Comparison of ENCODE assay signal across 24 mouse cellular contexts in the genomic region with DNA sequence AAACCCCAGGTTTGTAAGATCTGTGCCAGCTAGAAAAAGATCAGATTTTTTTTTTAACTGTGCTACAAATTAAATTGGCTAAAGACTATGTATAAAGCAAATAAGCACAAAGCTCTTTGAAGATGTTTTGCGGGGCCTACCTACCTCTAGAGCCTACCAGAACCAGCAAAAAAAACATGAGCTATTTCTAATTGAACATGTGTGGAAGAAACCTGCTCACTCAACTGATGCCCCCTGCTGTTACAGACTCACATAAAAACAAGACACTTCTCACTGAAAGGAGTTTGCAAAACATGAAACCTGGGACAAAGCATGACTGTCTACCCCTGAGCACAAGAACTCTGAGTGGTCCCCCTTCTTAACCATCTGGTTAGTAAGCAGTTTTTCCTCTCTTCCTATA. TPM values are rescaled to one million over a fixed set of nuclear protein-coding genes. Genes with fewer than 3 reads are reported as not detected.
DNase-seq lines count a peak whose midpoint lies in the region; ATAC-seq and TF ChIP-seq lines count a peak whose summit lies in the region.
"Had no signal": no experiment of that assay in that cellular context is flagged by ENCODE, and none has a peak within 500 bp of the region (broad histone marks: within the 10 kb centered on the region; RNA-seq: fewer than 3 reads in every experiment).

No protein-coding gene starts in this region.

- H3K27ac ChIP-seq in layer of hippocampus, adult 2 months: peak overlapping the region; percentile 48; the same call in 1 of the 2 replicates
- H3K27ac ChIP-seq in CH12.LX (ENCODE audit: insufficient read depth, low read depth): no peak overlapping the region
- H3K27ac ChIP-seq in limb, embryonic 12.5 days: peak overlapping the region; percentile 89
- no peak overlapping the region for H3K27ac ChIP-seq in midbrain, embryonic 10.5 days (replicated peaks)
- H3K27ac ChIP-seq: embryonic facial prominence, embryonic 15.5 days; forebrain, embryonic 13.5 days; heart, embryonic 13.5 days; hindbrain, embryonic 12.5 days; lung, embryonic 15.5 days; midbrain, embryonic 12.5 days; neural tube, embryonic 15.5 days had no signal

- peak; percentile 20 for DNase-seq in embryo, embryonic 11 days
- DNase-seq in embryo, embryonic 9.5 days (ENCODE audit: extremely low spot score): no peak
- DNase-seq in layer of hippocampus, adult 2 months (ENCODE audit: low spot score in 2 of 2): no peak
- no peak for DNase-seq in layer of hippocampus, postnatal 25 days (ENCODE audit: extremely low spot score in 1 of 2, low spot score in 1 of 2)
- DNase-seq in CH12.LX (ENCODE audit: extremely low read depth): peak; percentile 20
- DNase-seq in right cerebral cortex, adult 18-20 months: no peak
- DNase-seq in midbrain, embryonic 10.5 days (ENCODE audit: low spot score): no peak
- DNase-seq: B cell, adult 2 months; cerebellum, postnatal 14 days; gastrocnemius, postnatal 10 days; kidney, postnatal 10 days; thymus, postnatal 14 days had no signal

- ATAC-seq in limb, embryonic 12.5 days (ENCODE audit: insufficient number of reproducible peaks, insufficient read depth, low FRiP score, low TSS enrichment, low read depth): 0 out of 2 replicates have a peak, but pooled peaks have one; percentile 12
- ATAC-seq: forebrain, embryonic 13.5 days; Patski had no signal

- H3K27me3 ChIP-seq in CH12.LX (replicated peaks): no peaks in the 10 kb centered on the region
- H3K27me3 ChIP-seq in limb, embryonic 12.5 days: no peaks in the 10 kb centered on the region
- H3K27me3 ChIP-seq in midbrain, embryonic 10.5 days (ENCODE audit: low read depth, poor library complexity, severe bottlenecking): no peaks in the 10 kb centered on the region
- H3K27me3 ChIP-seq: embryonic facial prominence, embryonic 15.5 days; forebrain, embryonic 13.5 days; heart, embryonic 13.5 days; hindbrain, embryonic 12.5 days; lung, embryonic 15.5 days; midbrain, embryonic 12.5 days; neural tube, embryonic 15.5 days; Patski had no signal

- no peak for TF ChIP-seq EP300 in CH12.LX (IDR thresholded peaks at IDR 0.05; ENCODE audit: low read length)

- 45% methylated on average over 1 of the region's 1 CpGs for WGBS in limb, embryonic 12.5 days
- 91% methylated on average over 1 of the region's 1 CpGs for WGBS in midbrain, embryonic 10.5 days

- TF ChIP-seq RAD21 in CH12.LX (IDR thresholded peaks at IDR 0.05; ENCODE audit: low read depth, low read length): peak; percentile 6; the same call in 1 of the 2 replicates

- peak; percentile 66 for TF ChIP-seq CTCF in layer of hippocampus, adult 2 months (conservative IDR thresholded peaks at IDR 0.05)
- peak in 1 of 2 experiments; percentile 63; a peak in 2 of 4 replicates for TF ChIP-seq CTCF in CH12.LX (conservative IDR thresholded peaks at IDR 0.05 in 1 of 2, IDR thresholded peaks at IDR 0.05 in 1 of 2; ENCODE audit: low read depth in 2 of 2, low read length in 2 of 2)

- H3K4me3 ChIP-seq in layer of hippocampus, adult 2 months: no peak overlapping the region
- H3K4me3 ChIP-seq in CH12.LX (replicated peaks in 1 of 3; ENCODE audit: low read depth in 2 of 3, low read length in 2 of 3, poor library complexity in 1 of 3): no peak overlapping the region
- H3K4me3 ChIP-seq in limb, embryonic 12.5 days (replicated peaks): no peak overlapping the region
- no peak overlapping the region for H3K4me3 ChIP-seq in midbrain, embryonic 10.5 days
- H3K4me3 ChIP-seq: embryonic facial prominence, embryonic 15.5 days; forebrain, embryonic 13.5 days; heart, embryonic 13.5 days; hindbrain, embryonic 12.5 days; lung, embryonic 15.5 days; midbrain, embryonic 12.5 days; neural tube, embryonic 15.5 days had no signal

- H3K9ac ChIP-seq in CH12.LX (ENCODE audit: insufficient read depth, low read depth): peak overlapping the region; percentile 4; the same call in 1 of the 2 replicates
- no peak overlapping the region for H3K9ac ChIP-seq in limb, embryonic 12.5 days (replicated peaks)
- H3K9ac ChIP-seq: embryonic facial prominence, embryonic 15.5 days; forebrain, embryonic 13.5 days; heart, embryonic 13.5 days; hindbrain, embryonic 12.5 days; lung, embryonic 15.5 days; midbrain, embryonic 12.5 days; neural tube, embryonic 15.5 days had no signal

- H3K36me3 ChIP-seq in CH12.LX (replicated peaks in 1 of 2; ENCODE audit: control insufficient read depth in 1 of 2, insufficient read depth in 1 of 2, low read length in 1 of 2): no peaks in the 10 kb centered on the region
- H3K36me3 ChIP-seq in limb, embryonic 12.5 days: no peaks in the 10 kb centered on the region
- H3K36me3 ChIP-seq in midbrain, embryonic 10.5 days: no peaks in the 10 kb centered on the region
- H3K36me3 ChIP-seq: embryonic facial prominence, embryonic 15.5 days; heart, embryonic 13.5 days; hindbrain, embryonic 12.5 days; lung, embryonic 15.5 days; midbrain, embryonic 12.5 days; neural tube, embryonic 15.5 days had no signal

- in situ Hi-C loops in CH12.LX (cut with MboI; ENCODE audit: low pct_ligation_motif_present, low pct_unique_long_range_greater_than_20kb, low sequenced_read_pairs): no loop called here

- no peak for TF ChIP-seq POLR2A in CH12.LX (IDR thresholded peaks at IDR 0.05; ENCODE audit: low read depth, low read length)

- no peaks in the 10 kb centered on the region for H3K79me2 ChIP-seq in CH12.LX (replicated peaks; ENCODE audit: control insufficient read depth, extremely low read depth, insufficient read depth, poor library complexity, severe bottlenecking)

- dilution Hi-C loops in CH12.LX (cut with MboI; ENCODE audit: extremely low pct_ligation_motif_present, extremely low pct_unique_long_range_greater_than_20kb, low sequenced_read_pairs): no loop called here

- H3K4me2 ChIP-seq in CH12.LX (ENCODE audit: insufficient read depth, low read depth, poor library complexity, severe bottlenecking): no peak overlapping the region
- H3K4me2 ChIP-seq in limb, embryonic 12.5 days: no peak overlapping the region
- H3K4me2 ChIP-seq: embryonic facial prominence, embryonic 15.5 days; forebrain, embryonic 13.5 days; heart, embryonic 13.5 days; hindbrain, embryonic 12.5 days; lung, embryonic 15.5 days; midbrain, embryonic 12.5 days; neural tube, embryonic 15.5 days had no signal

- peaks cover 5 to 21% of the 10 kb centered on the region in 2 experiments; a peak in 3 of 4 replicates for H3K4me1 ChIP-seq in CH12.LX (ENCODE audit: control insufficient read depth in 1 of 2, insufficient read depth in 2 of 2)
- H3K4me1 ChIP-seq in limb, embryonic 12.5 days (replicated peaks): peaks cover 15% of the 10 kb centered on the region; the same call in 1 of the 2 replicates
- H3K4me1 ChIP-seq in midbrain, embryonic 10.5 days: peaks cover 8% of the 10 kb centered on the region
- H3K4me1 ChIP-seq: midbrain, embryonic 12.5 days had no signal

- H3K9me3 ChIP-seq in CH12.LX (replicated peaks; ENCODE audit: low read length): no peaks in the 10 kb centered on the region
- H3K9me3 ChIP-seq in limb, embryonic 12.5 days: no peaks in the 10 kb centered on the region
- H3K9me3 ChIP-seq in midbrain, embryonic 10.5 days (replicated peaks): no peaks in the 10 kb centered on the region
- H3K9me3 ChIP-seq: embryonic facial prominence, embryonic 15.5 days; forebrain, embryonic 13.5 days; heart, embryonic 13.5 days; hindbrain, embryonic 12.5 days; lung, embryonic 15.5 days; midbrain, embryonic 12.5 days; neural tube, embryonic 15.5 days had no signal

TF ChIP-seq in CH12.LX, 34 proteins besides CTCF, POLR2A, EP300 and RAD21:
- TF ChIP-seq ELF1 (IDR thresholded peaks at IDR 0.05; ENCODE audit: low read depth, low read length): 0 out of 2 replicates have a peak, but pooled peaks have one; percentile 8
- no peak for TF ChIP-seq NRF1 (IDR thresholded peaks at IDR 0.05; ENCODE audit: low read depth, low read length)
- peak; percentile 54 for TF ChIP-seq SMC3 (IDR thresholded peaks at IDR 0.05; ENCODE audit: low read depth, low read length)
- 0 out of 2 replicates have a peak, but pooled peaks have one; percentile 13 for TF ChIP-seq IRF4 (IDR thresholded peaks at IDR 0.05; ENCODE audit: low read depth, low read length)
- no peak for TF ChIP-seq MXI1 (IDR thresholded peaks at IDR 0.05; ENCODE audit: low read depth, low read length)
- TF ChIP-seq ZNF384 (IDR thresholded peaks at IDR 0.05; ENCODE audit: low read depth, low read length): peak; percentile 76

RNA-seq across cellular contexts. Expression of gene Wrnip1, which starts 4.8 kb away (rescaled TPM):
- 10 to 100 TPM; 62.1 to 63.7 TPM for total RNA-seq in layer of hippocampus, adult 2 months (2021)
- 10 to 100 TPM; 58.1 to 60.7 TPM for total RNA-seq in layer of hippocampus, postnatal 25 days (2021)
- total RNA-seq in CH12.LX (2012; rRNA removed) (61.4 and 61.7 TPM in 2 replicates), CH12.LX (2014; rRNA removed) (60.5 and 66.4 TPM in 2 replicates)
- 47.4 and 50.5 TPM in 2 replicates for polyA plus RNA-seq in CH12.LX (2012; ENCODE audit: insufficient read length, low read depth)
- polyA plus RNA-seq in limb, embryonic 12.5 days (2016; fragmentation: Nextera tagmentation; extraction: Ambion mirVana): 34.5 and 34.7 TPM in 2 replicates
- 17.0 and 19.5 TPM in 2 replicates for polyA plus RNA-seq in midbrain, embryonic 10.5 days (2016; fragmentation: Nextera tagmentation; extraction: Ambion mirVana)

RNA-seq across cellular contexts. Expression of gene D930007J09Rik, which starts 5.6 kb away (rescaled TPM):
- total RNA-seq in layer of hippocampus, adult 2 months (2021): not detected
- total RNA-seq in layer of hippocampus, postnatal 25 days (2021): 1 to 10 TPM in 1 of 2 experiments, not detected in 1; 2.7 TPM
- total RNA-seq in CH12.LX (2012; rRNA removed) (14.4 and 14.6 TPM in 2 replicates), CH12.LX (2014; rRNA removed) (not detected in 2 replicates)
- not detected in 2 replicates for polyA plus RNA-seq in CH12.LX (2012; ENCODE audit: insufficient read length, low read depth)
- not detected in 2 replicates for polyA plus RNA-seq in limb, embryonic 12.5 days (2016; fragmentation: Nextera tagmentation; extraction: Ambion mirVana)
- not detected in 2 replicates for polyA plus RNA-seq in midbrain, embryonic 10.5 days (2016; fragmentation: Nextera tagmentation; extraction: Ambion mirVana)
- total RNA-seq: adrenal gland, adult 18-20 months; gastrocnemius, postnatal 10 days; left cerebral cortex, adult 8-10 months had no signal
- polyA plus RNA-seq: embryonic facial prominence, embryonic 15.5 days; forebrain, embryonic 13.5 days; heart, embryonic 13.5 days; hindbrain, embryonic 12.5 days; lung, embryonic 15.5 days; midbrain, embryonic 12.5 days; neural tube, embryonic 15.5 days; Patski; stomach, embryonic 14.5 days had no signal

RNA-seq across cellular contexts. Expression of gene Mylk4, which starts 13.3 kb away (rescaled TPM):
- under 1 TPM; 0.20 to 0.25 TPM for total RNA-seq in layer of hippocampus, adult 2 months (2021)
- under 1 TPM; 0.16 to 0.27 TPM for total RNA-seq in layer of hippocampus, postnatal 25 days (2021)
- total RNA-seq in CH12.LX (2012; rRNA removed): not detected in 2 replicates
- total RNA-seq in CH12.LX (2014; rRNA removed): not detected in 2 replicates
- polyA plus RNA-seq in CH12.LX (2012; ENCODE audit: insufficient read length, low read depth): 0.04 and 0.11 TPM in 2 replicates
- polyA plus RNA-seq in limb, embryonic 12.5 days (2016; fragmentation: Nextera tagmentation; extraction: Ambion mirVana): 3.0 and 3.7 TPM in 2 replicates
- polyA plus RNA-seq in midbrain, embryonic 10.5 days (2016; fragmentation: Nextera tagmentation; extraction: Ambion mirVana): not detected in 2 replicates
- polyA plus RNA-seq: forebrain, embryonic 13.5 days; midbrain, embryonic 12.5 days had no signal

RNA-seq across cellular contexts. Expression of gene Serpinb1a, which starts 53.9 kb away (rescaled TPM):
- total RNA-seq in layer of hippocampus, adult 2 months (2021): 1 to 10 TPM; 5.3 to 6.6 TPM
- total RNA-seq in layer of hippocampus, postnatal 25 days (2021): 1 to 10 TPM; 1.8 to 3.5 TPM
- total RNA-seq in CH12.LX (2012; rRNA removed): 1.7 and 2.5 TPM in 2 replicates
- total RNA-seq in CH12.LX (2014; rRNA removed): 9.3 and 11.5 TPM in 2 replicates
- 23.0 and 24.9 TPM in 2 replicates for polyA plus RNA-seq in CH12.LX (2012; ENCODE audit: insufficient read length, low read depth)
- polyA plus RNA-seq in limb, embryonic 12.5 days (2016; fragmentation: Nextera tagmentation; extraction: Ambion mirVana): 1.5 and 1.9 TPM in 2 replicates
- 1.1 and 1.9 TPM in 2 replicates for polyA plus RNA-seq in midbrain, embryonic 10.5 days (2016; fragmentation: Nextera tagmentation; extraction: Ambion mirVana)

Comparison
In these comparisons a context has a peak if more than half of its experiments do, and no peak if none do; other contexts are left out.
1. DNase-seq: peak in embryo, embryonic 11 days (single experiment) and CH12.LX (single experiment); none in embryo, embryonic 9.5 days (single experiment), layer of hippocampus, adult 2 months (0 of 2), layer of hippocampus, postnatal 25 days (0 of 2), right cerebral cortex, adult 18-20 months (single experiment) and midbrain, embryonic 10.5 days (single experiment).
2. H3K27ac ChIP-seq: peak in layer of hippocampus, adult 2 months (single experiment) and limb, embryonic 12.5 days (single experiment); none in CH12.LX (single experiment) and midbrain, embryonic 10.5 days (single experiment).